Mouse (Mus musculus) cerebellum, postnatal 25 days (tissue): ENCODE data around the gene F8.
"Not testable (repeated sequence)": the region's sequence is repeated elsewhere in the genome, so short reads cannot be mapped to it uniquely, and the experiment has no call there.

ENCODE experiments used
- DNase-seq, 2 experiments: peaks; one replicate each; pipeline ENCODE4 v3.0.0; 2021; ENCODE audit warnings: mixed read lengths in 2 of 2

Gene F8

DNA sequence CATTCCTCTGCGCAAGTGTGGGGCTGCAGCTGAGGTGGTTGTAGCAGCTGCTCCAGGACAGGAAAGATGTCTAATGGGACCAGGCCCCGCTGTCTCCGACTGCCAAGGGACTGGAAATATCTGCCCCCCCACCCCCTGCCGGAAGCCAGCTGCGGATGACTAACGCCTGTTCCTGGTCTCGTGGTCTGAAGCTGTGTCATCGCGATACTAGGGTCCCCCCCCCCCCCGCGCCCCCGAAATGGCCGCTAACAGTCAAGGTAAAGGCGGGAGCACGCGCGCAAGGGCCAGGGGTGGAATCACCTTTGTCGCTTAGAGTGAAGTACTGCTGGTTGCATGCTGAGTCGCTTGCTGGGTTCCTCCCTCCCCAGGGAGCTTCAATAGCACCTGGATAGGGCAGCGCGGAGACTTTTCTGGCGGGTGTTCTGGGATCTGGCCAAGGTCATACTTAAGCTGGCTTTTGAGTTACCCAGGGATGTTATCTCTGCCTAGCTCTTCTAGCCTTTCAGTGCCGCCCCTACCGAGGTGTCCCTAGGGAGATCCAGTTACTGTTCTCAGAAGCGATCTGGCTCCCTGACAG lies at the start of gene F8, which contains the start of gene Fundc2:
Gene F8 (minus strand): TSS at position 421 of the 577 bp plus-strand sequence.
Gene Fundc2 (plus strand): TSS at position 205 of the 577 bp plus-strand sequence.
- peak; percentile 62 to 88 for DNase-seq

DNA sequence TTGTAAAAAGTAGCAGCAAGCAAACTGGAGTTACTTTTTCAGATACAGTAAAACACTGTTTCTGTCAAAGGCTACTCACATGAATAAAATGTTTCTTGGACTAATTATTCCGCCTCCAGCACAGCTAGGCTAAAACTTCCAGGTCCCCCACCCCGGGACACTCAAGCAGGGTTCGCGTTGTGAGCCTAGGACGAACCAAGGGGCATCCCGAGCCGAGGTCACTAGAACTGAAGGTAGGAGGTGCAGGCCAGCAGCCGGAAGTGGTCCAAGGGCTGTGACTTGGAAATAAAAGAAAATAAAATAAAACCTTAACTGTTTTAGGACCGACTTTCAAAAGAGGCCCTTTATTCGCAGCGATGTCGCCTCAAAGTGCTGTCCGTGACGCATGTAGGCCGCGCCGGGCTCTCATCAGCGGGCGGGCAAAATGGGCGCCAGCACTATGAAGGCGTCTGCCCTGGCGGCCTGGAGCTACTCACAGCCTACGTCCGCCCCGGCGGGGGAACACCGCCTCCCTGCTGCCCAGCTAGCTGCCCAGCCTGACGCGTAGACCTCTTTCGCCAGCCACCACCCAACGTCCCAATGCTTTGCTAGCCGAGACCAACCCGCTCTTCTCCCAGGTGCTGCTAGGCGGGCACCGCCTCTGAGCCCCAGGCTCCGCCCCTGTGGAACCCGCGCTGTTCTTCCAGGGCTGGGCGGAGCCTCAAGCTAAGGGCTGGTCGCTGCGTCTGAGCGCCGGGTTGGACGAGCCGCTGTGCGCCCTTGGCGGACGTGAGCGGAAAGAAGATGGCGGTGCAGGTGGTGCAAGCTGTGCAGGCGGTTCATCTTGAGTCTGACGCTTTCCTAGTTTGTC lies 33.7 kb upstream of the F8 start, which contains the start of the genes Cmc4, Mtcp1 and Brcc3:
Gene Cmc4 (minus strand): TSS at position 649 of the 850 bp plus-strand sequence.
Gene Mtcp1 (minus strand): TSS at position 653 of the 850 bp plus-strand sequence.
Gene Brcc3 (plus strand): TSS at position 693 of the 850 bp plus-strand sequence.
- peak; percentile 88 to 91 for DNase-seq

DNA sequence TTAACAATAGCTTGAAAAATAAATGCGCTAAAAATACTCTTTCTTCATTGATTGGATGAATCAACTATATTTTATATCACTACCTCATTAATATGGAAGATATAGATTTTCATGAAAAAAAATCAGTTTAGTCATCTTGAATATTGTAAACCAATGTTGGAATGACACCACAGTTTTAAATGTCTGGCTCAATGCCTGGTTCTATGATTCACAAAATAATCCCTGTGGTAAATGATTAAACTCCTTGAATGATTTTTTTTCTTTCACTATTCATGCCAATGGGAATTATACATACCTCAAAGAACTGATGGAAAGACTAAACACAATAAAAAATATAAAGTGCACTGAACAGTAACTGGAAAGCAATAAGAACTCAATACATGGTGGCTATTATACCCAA lies 27.3 kb upstream of the F8 start:
- no peak for DNase-seq

DNA sequence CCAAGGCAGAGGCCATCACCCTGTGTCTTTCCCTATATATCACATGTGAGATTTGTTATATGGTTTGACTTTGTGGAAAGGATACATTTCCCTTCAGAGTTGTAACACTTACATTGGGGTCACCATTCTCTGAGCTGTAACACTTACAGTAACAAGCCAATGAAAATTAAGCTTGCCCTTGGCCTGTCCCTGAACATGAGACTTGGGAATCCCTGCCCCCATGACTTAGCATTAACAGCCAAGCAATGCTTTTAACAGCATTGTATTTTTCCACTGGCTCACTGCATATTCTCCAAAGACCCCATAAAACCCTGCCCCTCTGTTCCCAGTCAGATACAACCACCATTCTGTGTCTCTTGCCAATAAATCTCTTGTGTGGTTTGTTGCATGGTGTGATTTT lies 20.9 kb upstream of the F8 start:
- DNase-seq = no peak

DNA sequence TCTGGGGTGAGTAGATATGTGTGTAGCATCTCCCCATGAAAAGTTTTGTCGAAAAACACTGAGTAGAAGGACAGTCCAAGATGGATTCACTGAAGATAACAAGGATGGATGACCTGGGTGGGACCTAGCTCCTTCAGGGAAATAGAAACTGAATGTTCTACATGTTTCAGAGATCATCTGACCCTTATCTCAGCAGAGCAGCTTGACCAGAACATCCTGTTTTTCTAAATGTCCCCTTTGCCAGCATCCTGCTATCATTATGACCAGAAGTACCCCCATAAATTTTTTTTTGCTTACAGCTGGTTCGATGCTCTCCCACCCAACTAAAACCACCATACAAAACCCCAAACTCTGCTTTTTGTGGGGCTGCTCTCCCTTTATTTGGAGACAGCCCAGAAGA lies 20.3 kb upstream of the F8 start:
- DNase-seq = no peak

DNA sequence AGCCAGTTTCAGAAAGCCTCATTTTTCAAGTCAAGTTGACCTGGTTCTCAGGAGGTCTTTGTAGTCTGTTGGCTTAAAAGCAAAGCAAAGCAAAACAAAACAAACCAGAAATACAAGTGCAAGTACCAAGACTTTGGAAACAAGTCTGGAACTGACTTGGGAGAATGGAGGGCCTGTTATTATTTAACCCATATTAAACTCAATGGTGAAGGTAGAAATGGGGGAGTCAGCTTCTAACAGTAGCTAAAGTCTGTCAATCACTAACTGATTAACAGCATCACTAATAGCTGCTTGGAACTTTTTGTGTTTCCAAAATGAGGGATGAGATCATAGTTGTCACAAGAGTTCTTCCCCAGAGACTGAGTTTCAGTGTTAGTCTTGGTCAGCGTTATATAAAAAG lies 17.1 kb upstream of the F8 start:
- DNase-seq = no peak

DNA sequence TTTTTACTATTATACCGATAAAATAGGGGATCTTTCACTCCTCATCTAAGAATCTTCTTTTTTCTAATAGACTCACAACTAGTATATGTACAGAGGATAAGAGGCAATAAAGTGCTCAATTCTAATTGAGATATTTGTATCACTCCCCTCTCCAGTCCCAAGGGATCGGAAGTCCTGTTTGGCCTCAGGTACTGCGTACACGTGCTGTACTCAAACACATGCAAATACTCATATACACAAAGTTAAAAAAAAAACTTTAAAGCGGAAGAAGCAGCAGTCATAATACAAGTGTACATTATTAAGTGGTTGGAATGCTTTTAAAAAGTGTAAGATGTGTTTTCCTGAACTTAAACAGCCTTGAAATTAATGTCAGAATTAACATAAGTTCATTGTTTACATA lies 716 bp downstream of the F8 start:
- no peak for DNase-seq

DNA sequence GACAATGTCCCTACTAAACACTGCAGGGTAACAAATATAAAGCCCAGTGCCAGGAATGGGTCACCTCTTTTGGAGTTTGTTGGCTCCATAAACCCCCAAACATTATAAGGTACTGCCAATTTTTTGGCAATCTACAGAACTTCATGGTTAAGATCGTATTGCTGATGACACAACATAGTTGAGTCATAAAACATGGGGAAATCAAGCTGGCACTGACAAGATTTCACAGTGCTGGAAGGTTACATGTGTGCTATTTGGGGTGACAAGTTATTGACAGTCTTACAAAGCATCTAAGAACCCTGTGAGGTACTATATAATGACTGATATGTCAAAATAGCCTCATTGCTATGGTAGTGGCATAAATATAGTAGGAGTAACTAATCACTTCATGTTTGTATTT lies 1.2 kb downstream of the F8 start:
- DNase-seq = no peak

DNA sequence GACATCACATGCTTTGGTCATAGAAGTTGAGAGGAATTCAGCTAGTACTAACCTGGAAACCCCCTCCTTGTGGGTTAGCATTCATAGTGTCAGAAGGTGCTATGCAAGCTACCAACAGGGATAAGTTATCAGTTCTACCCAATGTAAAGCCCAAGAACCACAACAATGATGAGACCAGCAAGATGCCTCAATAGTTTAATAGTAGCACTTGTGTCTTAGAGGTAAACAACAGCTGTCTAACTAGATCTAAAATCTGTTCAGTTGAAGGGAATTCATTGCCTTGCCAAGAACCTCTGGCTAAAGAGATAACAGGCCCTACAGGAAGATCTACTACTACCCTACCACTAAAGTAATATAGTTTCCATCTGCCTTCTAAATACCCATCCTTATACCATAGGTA lies 5.6 kb downstream of the F8 start:
- DNase-seq = no peak

DNA sequence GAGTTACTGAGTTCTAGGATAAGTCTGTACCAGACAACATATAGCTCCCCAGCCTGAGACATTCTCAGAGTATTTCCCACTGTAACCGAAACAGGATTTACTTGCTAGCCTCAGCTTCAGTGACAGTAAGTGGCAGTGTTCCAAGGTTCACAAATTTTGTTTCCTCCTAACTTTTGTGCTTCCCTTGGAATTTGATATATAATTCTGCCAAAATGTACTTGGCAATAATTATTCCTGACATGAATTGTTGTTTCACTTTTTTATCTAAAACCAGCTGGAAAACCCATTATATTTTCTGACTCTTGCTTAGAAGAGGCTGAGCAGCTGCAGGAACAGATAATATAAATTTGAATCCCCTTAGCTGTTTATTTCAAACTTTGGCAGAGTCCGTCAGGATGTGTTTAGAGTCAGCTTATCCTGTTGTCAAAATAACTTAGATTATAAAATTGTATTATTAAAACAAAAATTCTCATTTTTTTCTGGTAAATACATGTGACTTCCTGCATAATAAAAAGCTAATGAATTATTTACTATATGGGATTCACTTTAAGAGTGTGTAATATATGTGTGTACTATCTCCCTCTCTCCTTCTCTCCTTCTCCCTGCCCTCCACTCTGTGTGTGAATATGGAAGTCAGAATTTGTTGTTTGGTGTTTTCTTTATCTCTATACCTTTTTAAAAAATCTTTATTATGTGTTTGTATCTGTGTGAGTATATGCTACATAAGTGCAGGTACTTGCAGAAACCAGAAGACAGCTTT lies 9.6 kb downstream of the F8 start:
- no peak for DNase-seq

DNA sequence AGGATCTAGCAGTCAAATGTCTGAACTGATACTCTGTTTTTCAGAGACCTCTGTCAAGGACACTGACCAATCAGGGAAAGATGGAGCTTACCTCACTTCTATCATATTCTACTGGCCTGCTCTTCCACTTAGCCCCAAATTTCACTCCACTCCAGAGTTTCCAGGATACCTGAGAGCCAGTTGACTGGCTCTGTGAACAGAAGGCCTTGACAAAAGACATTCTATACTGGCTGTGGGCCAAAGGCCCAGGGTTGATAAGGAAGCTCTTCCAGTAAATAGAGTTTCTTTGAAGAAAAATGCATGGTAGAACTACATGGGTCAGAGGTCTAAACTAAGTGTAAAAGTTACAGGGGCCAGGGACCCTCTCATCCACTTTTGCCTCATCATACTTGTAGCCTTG lies 12.2 kb downstream of the F8 start:
- no peak for DNase-seq

DNA sequence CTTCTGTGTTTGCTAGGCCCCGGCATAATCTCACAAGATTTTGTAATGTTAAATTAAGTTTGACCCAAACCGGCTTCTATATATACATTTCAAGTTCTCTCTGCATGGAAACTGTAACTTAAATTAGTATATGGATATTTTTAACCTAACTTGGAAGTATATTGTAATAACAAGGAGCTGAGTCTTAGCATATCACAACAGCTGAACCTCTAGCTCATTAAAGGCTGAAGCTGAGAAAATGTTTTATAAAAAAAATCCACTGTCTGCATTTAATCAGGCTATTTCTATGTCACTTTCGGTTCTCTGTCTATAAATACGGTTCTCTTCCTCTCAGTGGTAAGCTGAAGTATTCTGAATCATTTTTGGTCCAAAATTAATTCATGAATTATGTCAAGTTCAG lies 58.9 kb downstream of the F8 start:
- no peak for DNase-seq

DNA sequence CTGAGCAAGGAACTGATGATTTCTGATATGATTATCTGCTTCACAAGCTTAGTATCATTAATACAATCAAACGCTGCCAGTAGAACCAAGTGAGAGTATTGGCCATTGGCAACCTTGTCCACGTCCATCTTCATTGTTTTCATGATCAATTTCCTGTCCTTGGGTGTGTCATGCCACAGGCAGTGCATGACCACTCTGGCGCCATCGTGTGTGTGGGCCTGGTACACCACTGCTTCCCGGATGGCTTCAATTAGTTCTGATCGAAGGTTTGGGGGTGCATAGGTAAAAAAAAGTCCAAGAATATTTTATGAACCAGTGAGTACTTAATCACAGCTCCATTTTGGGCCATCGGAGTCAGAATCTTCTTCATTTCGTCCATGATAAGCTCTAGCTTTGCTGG lies 110.7 kb downstream of the F8 start:
- DNase-seq = no peak

DNA sequence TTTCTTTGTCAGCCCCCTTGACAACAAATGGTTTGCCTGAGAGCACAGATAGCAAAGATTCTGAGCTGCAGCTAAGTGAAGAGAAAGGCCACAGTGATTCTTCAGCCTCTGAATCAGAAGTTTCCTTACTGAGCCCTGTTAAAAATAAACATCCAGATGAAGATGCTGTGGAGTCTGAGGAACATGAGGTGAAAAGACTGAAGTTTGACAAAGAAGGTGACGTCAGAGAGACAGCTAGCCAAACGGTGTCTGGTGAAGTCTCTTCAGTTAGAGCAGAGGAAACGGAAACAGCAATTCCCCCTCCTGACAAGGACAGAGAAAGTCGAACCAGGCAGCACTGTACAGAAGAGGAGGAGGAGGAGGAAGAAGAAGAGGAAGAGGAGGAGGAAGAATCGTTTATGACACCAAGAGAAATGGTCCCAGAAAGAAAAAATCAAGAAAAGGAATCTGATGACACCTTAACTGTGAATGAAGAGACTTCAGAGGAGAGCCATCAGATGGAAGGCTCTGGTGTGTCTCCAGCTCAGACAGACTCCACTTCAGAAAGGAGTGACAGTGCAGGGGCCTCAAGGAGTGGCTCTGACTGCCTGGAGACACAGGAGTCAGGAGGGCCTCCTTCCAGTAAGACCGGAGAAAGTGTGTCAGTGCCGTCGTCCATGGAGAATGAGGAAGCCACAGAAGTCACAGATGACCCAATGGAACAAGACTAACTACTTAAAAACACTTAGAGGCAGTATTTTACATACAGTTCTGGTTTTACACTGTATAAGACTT lies 148.6 kb downstream of the F8 start:
- DNase-seq = not testable (repeated sequence)

DNA sequence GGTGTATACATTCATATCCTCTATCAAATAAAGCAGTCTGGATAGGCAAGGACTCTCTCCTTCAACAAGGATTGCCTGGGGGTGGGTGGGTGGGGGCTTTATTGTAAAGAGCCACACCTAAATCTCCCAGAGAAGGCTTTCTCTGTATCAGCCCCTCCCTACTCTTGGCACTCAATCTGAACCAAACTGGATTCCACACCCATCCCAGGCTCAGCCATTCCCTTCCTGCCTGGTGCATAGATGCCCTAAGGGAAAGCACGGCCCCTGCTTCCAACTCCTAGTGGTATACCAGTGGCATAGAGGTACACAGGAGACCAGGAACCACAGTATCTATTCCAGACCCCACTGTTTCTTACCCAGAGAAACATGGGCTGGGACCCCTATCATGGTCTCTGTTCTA lies 151.0 kb downstream of the F8 start:
- DNase-seq = no peak

DNA sequence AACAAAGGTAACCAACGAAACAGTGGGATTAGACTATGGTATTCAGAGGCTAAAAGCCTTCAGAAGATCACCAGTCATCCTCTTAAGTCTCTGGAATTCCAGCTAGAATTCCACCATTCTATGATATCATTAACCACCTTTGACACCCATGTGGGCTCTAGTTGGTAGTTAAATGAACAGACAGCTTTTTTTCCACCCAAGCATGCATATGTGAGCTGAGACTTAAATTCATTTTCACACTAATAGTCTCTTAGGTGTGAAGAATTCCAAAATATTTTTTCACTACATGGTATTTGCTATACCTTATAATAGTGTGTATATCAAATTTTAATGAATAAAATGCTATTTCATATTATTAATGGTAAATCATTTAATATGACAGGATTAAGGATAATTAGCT lies 218.7 kb downstream of the F8 start, which contains the start of gene Smim9:
Gene Smim9 (minus strand): TSS at position 101 of the 400 bp plus-strand sequence.
- no peak for DNase-seq

DNA sequence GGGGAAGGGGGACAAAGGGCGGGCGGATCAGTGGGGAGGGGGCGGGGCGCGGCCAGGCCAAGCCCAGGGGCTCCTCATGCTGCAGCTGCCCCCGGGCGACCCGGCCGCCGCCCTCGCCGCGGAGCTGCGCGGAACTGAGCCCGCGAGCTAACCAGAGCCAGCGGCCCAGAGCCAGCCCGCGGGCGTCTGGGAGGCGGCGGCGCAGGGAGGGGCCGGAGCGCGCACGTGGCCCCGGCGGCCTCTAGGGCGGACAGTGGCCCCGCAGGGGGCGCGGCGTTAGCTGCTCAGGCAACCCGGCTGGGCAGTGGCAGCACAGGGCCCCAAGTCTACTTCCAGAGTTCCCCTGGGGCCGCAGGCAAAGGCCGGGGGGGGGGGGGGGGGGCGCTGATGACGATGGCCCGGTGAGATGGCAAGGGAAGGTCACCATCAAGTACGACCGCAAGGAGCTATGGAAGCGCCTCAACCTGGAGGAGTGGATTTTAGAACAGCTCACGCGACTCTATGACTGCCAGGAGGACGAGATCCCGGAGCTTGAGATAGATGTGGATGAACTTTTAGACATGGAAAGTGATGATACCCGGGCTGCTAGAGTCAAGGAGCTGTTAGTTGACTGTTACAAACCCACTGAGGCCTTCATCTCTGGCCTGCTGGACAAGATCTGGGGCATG lies 226.7 kb downstream of the F8 start:
- DNase-seq = peak; percentile 27 to 66

DNA sequence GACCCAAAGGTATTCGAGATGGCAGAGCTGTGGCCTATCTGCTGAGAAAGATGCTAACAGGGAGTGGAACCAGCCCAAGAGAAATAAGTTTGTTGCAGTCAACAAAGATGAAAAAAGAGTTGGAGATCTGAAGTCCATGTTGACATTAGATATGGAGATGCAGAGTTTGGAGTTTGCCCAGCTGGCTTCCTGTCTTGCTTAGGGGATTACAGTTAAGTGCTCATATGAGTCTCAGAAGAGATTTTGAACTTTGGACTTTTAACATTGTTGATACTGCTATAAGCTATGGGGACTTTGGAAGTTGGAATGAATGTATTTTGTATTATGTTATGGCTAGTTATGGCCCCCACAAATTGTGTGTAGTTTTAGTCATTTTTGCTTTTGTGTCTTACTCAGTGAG lies 230.2 kb downstream of the F8 start:
- no peak for DNase-seq

DNA sequence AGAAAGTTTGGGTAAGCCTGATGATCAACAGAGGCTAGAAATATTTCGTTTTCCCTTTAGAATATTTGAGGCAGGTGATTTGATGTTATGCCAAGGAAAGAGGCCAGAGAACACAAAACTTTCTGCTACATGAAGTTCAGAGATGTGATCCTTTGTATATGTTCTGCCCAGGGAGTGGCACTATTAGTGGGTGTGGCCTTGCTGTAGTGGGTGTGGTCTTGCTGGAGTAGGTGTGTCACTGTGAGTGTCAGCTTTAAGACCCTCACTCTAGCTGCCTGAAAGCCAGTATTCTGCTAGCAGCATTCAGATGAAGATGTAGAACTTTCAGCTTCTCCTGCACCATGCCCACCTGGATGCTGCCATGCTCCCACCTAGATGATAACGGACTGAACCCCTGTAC lies 232.1 kb downstream of the F8 start:
- no peak for DNase-seq

DNA sequence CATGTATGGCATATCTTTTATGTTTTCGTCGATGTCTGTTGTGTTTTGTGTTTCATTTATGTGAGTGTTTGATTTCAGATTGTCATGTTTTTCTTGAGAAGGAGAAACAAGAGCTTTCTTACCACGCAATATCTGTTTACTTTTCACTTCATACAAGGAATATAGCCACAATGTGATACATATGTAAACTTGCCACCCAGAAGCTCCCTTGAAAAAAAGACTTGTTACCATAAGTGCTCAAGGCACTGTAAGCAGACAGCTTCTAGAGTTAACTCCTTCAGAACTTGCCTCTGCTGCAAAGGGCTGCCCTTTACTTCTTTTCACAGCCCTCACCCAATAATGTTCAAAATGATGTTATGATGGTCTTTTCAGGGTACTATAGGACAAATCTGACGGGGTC lies 234.0 kb downstream of the F8 start:
- no peak for DNase-seq

DNA sequence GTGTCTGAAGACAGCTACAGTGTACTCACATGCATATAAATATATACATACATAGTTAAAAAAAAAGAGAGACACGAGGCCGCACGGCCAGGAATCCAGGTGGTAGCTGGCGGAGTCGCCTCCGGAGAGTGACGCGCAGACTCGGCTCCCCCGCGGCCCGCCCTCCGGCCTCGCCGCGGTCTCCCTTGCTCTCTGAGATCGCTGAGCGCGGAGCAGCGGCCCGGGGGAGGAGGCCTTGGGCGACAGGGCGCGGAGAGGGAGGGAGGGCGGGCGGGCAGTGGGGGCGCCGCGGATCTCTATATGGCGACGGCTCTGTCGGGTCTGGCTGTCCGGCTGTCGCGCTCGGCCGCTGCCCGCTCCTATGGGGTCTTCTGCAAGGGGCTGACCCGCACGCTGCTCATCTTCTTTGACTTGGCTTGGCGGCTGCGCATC lies 239.3 kb downstream of the F8 start:
- DNase-seq = peak; percentile 8 to 47

DNA sequence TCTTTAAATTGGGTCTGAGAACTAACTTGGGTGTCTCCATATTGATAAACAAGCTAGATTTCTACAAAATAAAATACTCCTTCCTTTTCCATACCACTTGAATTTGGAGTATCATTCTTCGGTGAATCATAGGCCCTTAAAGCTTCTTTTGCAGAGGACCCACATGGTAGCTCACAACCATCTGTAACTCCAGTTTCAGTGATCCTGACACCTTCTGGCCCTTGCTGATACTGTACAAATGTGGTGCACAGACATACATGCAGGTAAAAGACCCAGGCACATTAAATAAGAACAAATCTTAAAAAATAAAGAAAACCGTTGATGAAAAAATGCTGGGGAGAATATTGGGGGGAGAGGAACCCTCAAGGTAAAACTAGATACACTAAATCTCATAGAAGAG lies 244.2 kb downstream of the F8 start:
- no peak for DNase-seq
